Mouse (Mus musculus) splenic B cell, adult 2 months (primary cell): ENCODE data around the gene Rapgef5.

Experiments
- DNase-seq: peaks from one replicate; pipeline ENCODE4 v3.0.0-alpha.2; 2011; ENCODE audit warnings: low read depth, low spot score
- H3K27me3 ChIP-seq: 2 replicates; pipeline ENCODE4 v1.6.1; 2012; ENCODE audit warnings: mild to moderate bottlenecking, low read length, moderate library complexity, mixed read lengths; ENCODE audit not compliant: control insufficient read depth, poor library complexity, insufficient read depth, severe bottlenecking
- H3K36me3 ChIP-seq: 2 replicates; pipeline ENCODE4 v1.6.1; 2012; ENCODE audit warnings: mild to moderate bottlenecking, low read length, moderate library complexity, mixed read lengths; ENCODE audit not compliant: control insufficient read depth, poor library complexity, insufficient read depth, severe bottlenecking

The Rapgef5 gene

GRCm38 (mm10) chr12:117560450-117560849, 44.2 kb downstream of the Rapgef5 start:
- DNase-seq, result peak; percentile 76
- Histone ChIP-seq H3K36me3 (no peaks in the 10 kb centered on the region), H3K27me3 (no peaks in the 10 kb centered on the region)

- Histone ChIP-seq H3K27me3 (no peaks in the 10 kb centered on the region), H3K36me3 (no peaks in the 10 kb centered on the region)
- no peak for DNase-seq
Observed at GRCm38 (mm10) chr12:117561411-117562059, 45.3 kb downstream of the Rapgef5 start.

DNA sequence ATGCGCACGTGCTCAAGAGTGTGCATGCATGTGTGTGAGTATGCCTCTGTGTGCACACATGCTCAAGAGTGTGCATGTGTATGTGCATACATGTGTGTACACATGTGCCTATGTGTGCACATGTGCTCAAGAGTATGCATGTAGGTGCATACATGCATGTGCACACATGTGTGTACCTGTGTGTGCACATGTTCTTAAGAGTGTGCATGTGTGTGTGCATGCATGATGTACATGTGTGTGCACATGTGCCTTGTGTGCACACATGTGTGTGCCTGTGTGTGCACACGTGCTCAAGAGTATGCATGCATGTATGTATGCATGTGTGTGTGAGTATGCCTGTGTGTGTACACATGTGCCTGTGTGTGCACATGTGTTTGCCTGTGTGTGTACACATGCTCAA, 45.8 kb downstream of the Rapgef5 start:
- Histone ChIP-seq H3K36me3 (no peaks in the 10 kb centered on the region), H3K27me3 (no peaks in the 10 kb centered on the region)
- DNase-seq, result no peak

GRCm38 (mm10) chr12:117563859-117564258, 47.6 kb downstream of the Rapgef5 start:
- Histone ChIP-seq H3K36me3 (no peaks in the 10 kb centered on the region), H3K27me3 (no peaks in the 10 kb centered on the region)
- no peak for DNase-seq

GRCm38 (mm10) chr12:117566298-117566697, 50.0 kb downstream of the Rapgef5 start:
- Histone ChIP-seq H3K27me3 (no peaks in the 10 kb centered on the region), H3K36me3 (no peaks in the 10 kb centered on the region)
- DNase-seq, result peak; percentile 86

DNA sequence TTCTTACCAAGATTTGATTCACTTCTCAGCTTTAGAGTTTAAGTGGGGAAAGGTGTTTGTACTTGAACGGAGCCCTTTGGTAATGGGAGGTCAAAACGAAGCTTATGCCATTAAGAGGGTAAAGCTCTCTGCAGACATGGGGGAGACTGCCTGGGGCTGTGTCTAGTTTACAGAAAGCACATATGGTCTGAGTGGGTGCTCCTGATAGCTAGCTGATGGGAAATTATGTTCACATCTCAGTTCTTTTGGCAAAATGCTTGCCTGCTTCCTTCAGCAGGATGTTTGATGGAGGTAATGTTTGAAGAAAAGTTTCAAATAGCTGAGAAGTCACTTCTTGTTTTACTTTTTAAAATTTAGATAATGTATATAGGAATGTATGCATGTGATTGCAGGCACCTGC, 53.4 kb downstream of the Rapgef5 start:
- DNase-seq, result no peak
- H3K27me3 ChIP-seq, result no peaks in the 10 kb centered on the region

DNA sequence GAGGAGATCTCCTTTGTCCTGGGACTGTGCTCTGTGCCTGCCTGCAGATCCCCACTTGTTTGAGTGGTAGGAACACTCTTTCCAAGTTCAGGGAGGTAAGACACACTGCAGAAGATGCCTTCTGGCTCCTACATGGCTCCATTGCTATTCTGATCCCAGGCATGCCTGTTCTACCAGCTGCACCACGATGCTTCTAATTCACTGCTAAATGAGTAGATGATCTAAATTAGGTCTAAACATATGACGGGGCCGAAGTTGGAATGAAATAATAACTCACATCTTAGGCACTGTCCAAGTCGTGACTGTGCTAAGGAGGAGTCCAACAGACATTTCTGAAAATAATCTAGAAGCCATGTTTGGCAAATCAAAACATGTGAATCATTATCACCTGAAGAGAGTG, 68.0 kb downstream of the Rapgef5 start:
- 0 out of 2 replicates have a peak, but pooled peaks cover 2% of the 10 kb centered on the region for H3K36me3 ChIP-seq
- no peak for DNase-seq
- no peaks in the 10 kb centered on the region for H3K27me3 ChIP-seq

More for the DNA sequence above, 53.4 kb downstream of the Rapgef5 start:
- H3K36me3 ChIP-seq, result no peaks in the 10 kb centered on the region

DNA sequence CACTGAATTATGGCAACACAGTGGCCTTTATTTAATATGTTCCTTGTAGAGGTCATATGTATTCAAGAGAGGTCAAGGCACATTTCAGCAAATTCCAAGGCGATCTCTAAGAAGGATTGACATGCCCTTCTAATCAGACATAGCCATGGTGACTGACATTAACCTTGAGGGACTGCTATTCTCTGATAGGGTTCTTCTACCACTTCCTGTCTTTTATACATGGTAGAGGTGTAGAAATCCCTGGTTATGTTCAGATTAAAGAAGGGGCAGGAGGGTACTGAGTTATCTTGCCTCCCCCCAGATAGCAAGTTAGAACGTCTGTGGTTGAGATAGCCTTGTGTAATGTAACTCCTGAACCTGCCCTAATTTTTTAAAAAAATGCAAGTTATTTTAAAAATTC, 69.1 kb downstream of the Rapgef5 start:
- DNase-seq, result no peak
- no peaks in the 10 kb centered on the region for H3K27me3 ChIP-seq
- 0 out of 2 replicates have a peak, but pooled peaks cover 2% of the 10 kb centered on the region for H3K36me3 ChIP-seq

DNA sequence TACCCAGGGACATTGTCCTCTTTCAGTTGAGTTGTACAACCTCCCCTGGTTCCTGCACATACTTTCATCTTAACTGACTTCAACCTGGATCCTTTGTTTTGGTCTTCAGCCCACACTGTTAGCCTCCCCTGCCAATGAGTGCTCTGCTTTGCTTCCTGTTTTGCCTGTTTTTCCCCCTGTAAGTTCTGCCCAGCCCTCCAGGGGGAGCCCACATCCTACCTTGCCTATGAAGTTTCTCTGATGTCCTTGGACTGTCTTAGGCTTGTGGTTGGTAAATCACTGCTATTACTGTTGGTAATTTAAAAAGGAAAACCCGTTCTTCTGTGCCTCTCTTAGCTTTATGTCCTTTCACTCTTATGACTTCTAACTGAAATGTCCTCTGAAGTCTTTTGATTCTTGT, 69.8 kb downstream of the Rapgef5 start:
- H3K27me3 ChIP-seq, result no peaks in the 10 kb centered on the region
- H3K36me3 ChIP-seq, result 0 out of 2 replicates have a peak, but pooled peaks cover 2% of the 10 kb centered on the region
- peak; percentile 85 for DNase-seq

DNA sequence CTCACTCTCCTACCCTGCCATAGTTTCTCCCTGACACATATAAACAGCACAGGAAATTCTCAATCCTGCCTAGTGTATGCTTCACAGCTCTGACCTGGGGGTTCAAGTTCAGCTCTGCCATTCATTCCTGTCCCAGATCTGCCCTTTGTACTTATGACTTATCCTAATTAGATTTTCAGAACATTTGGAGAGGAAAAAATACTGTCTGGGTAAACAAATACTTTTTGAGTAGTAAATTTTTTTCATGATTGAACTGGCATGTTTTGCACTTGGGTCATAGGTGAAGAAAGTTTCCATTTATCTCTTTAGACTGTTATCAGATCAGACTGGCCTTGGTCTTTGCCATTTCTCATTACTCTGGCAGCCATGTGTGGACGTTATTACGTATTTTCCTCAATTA, 72.9 kb downstream of the Rapgef5 start:
- DNase-seq, result no peak
- Histone ChIP-seq H3K36me3 (no peaks in the 10 kb centered on the region), H3K27me3 (no peaks in the 10 kb centered on the region)

- H3K36me3 ChIP-seq, result peaks cover 4% of the 10 kb centered on the region; the same call in 1 of the 2 replicates
- H3K27me3 ChIP-seq, result no peaks in the 10 kb centered on the region
- no peak for DNase-seq
Observed at GRCm38 (mm10) chr12:117592019-117592418, 75.7 kb downstream of the Rapgef5 start.

DNA sequence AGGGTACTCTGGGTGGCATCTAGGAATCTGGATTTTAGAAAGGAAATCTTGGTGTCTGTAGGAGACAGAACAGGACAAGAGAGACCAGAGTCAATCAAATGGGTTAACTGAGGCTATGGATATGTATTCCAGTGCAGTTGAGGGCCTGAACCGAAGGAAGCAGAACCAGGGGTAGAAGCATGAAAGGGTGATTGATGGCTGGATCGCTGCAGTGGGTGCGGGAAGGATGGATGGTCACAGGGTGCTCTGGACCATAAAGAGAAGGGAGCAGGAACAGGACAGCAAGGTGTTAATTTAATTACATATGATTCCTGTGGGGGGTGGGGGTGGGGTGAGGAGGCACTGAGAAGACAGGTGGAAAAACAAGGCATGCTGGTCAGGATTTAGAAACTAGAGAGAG, 76.3 kb downstream of the Rapgef5 start:
- Histone ChIP-seq H3K36me3 (peaks cover 7% of the 10 kb centered on the region; the same call in 1 of the 2 replicates), H3K27me3 (no peaks in the 10 kb centered on the region)
- no peak for DNase-seq

DNA sequence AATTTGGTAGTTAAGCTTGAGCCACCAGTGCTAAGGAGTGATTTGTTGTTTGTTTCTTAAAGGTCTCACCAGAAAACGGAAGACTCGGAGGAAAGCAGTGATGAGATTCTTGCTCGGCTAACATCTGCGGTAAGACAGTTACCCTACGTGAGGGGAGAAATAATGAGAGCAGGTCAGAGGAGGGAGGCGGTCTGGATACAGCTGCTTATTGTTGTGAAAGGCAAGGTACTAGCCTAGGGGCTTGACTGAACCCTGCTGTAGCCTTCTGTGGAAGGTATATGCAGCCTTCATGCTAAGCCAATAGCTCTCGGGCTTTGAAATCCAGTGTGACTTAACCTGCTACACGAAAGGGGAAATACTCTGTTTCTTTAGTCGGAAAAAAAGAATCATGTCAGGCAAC, 78.9 kb downstream of the Rapgef5 start:
- Histone ChIP-seq H3K36me3 (peaks cover 7% of the 10 kb centered on the region; the same call in 1 of the 2 replicates), H3K27me3 (no peaks in the 10 kb centered on the region)
- DNase-seq, result no peak

GRCm38 (mm10) chr12:117598190-117598589, 81.9 kb downstream of the Rapgef5 start:
- no peak for DNase-seq
- Histone ChIP-seq H3K27me3 (no peaks in the 10 kb centered on the region), H3K36me3 (peaks cover 7% of the 10 kb centered on the region)

DNA sequence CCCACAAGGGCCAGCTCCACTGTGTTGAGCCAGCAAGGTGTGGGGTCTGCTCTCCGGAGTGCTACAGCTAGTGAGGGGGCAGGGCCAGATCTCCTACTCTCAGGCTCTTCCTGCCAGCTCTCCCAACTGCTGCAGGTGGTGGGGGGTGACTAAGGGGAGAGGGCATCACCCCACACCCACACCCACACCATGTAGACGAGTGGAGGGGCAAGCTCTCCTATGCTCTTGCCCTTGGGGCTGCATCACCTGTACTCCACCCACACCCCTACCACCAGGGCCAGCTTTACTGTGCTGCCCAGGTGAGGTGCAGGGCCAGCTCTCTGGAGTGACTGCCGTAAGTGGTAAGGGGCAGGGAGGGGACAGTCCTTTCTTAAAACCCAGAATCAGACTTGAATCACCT, 89.7 kb downstream of the Rapgef5 start:
- Histone ChIP-seq H3K36me3 (no peaks in the 10 kb centered on the region; the same call in 1 of the 2 replicates), H3K27me3 (no peaks in the 10 kb centered on the region)
- no peak for DNase-seq

- Histone ChIP-seq H3K36me3 (no peaks in the 10 kb centered on the region), H3K27me3 (no peaks in the 10 kb centered on the region)
- DNase-seq, result no peak
Observed at GRCm38 (mm10) chr12:117612715-117613114, 96.4 kb downstream of the Rapgef5 start.
